Mouse (Mus musculus) MEL (cell line): ENCODE measurements around the gene Agrn. TPM values are rescaled to one million over a fixed set of nuclear protein-coding genes. Genes with fewer than 3 reads are reported as not detected.

Experiments
- DNase-seq: peaks from one replicate; pipeline ENCODE4 v3.0.0; 2011; ENCODE audit warnings: low read depth, low spot score
- H3K27ac ChIP-seq: 2 replicates; pipeline ENCODE4 v1.5.1; 2012; ENCODE audit warnings: low read depth, mild to moderate bottlenecking, control low read depth, low read length, moderate library complexity; ENCODE audit not compliant: control insufficient read depth
- H3K27me3 ChIP-seq, 2 experiments: fragments of 150-350 bp in 1 of 2; sonication (generic) in 1 of 2; 2 replicates each; pipeline ENCODE4 v1.6.1; 2012; ENCODE audit warnings: low read length in 2 of 2, mild to moderate bottlenecking in 2 of 2, improper control_type of control experiment in 1 of 2, moderate library complexity in 1 of 2; ENCODE audit not compliant: insufficient read depth in 2 of 2, control insufficient read depth in 1 of 2
- H3K36me3 ChIP-seq, 2 experiments: 2 replicates each; pipeline ENCODE4 v1.6.1; 2012 to 2014; ENCODE audit warnings: low read length in 2 of 2, improper control_type of control experiment in 1 of 2, inconsistent platforms in 1 of 2, mild to moderate bottlenecking in 1 of 2; ENCODE audit not compliant: insufficient read depth in 2 of 2, control insufficient read depth in 1 of 2
- H3K4me1 ChIP-seq, 2 experiments: fragments of 150-350 bp in 1 of 2; sonication (generic) in 1 of 2; 2 replicates each; pipeline ENCODE4 v1.6.1; 2012; ENCODE audit warnings: low read length in 2 of 2, improper control_type of control experiment in 1 of 2, mild to moderate bottlenecking in 1 of 2; ENCODE audit not compliant: insufficient read depth in 2 of 2, control insufficient read depth in 1 of 2
- H3K4me3 ChIP-seq, 2 experiments: fragments of 150-350 bp in 1 of 2; sonication (generic) in 1 of 2; 2 replicates each; pipeline ENCODE4 v1.5.1; 2012; ENCODE audit warnings: low read depth in 2 of 2, low read length in 2 of 2, mild to moderate bottlenecking in 2 of 2, moderate library complexity in 2 of 2, control low read depth in 1 of 2, improper control_type of control experiment in 1 of 2; ENCODE audit not compliant: control insufficient read depth in 1 of 2, insufficient read depth in 1 of 2
- H3K79me2 ChIP-seq: 2 replicates; pipeline ENCODE4 v1.6.1; 2012; ENCODE audit warnings: mild to moderate bottlenecking, low read length, moderate library complexity; ENCODE audit not compliant: control insufficient read depth, poor library complexity, insufficient read depth
- H3K9ac ChIP-seq: 2 replicates; pipeline ENCODE4 v1.6.1; 2012; ENCODE audit warnings: low read depth, mild to moderate bottlenecking, control low read depth, low read length, moderate library complexity; ENCODE audit not compliant: control insufficient read depth, poor library complexity, severe bottlenecking
- H3K9me3 ChIP-seq: fragments of 150-350 bp; sonication (generic); replicated peaks from 2 replicates; pipeline ENCODE4 v1.6.1; 2012; ENCODE audit warnings: mild to moderate bottlenecking, low read length, improper control_type of control experiment, moderate library complexity; ENCODE audit not compliant: insufficient read depth
- ELF1 ChIP-seq: IDR thresholded peaks from 2 replicates; pipeline ENCODE4 v1.6.1; 2014; ENCODE audit warnings: low read depth, mild to moderate bottlenecking, inconsistent platforms, low read length, improper control_type of control experiment, moderate library complexity
- EP300 ChIP-seq, 2 experiments: IDR thresholded peaks; 2 replicates each; pipeline ENCODE4 v1.6.1; 2011; ENCODE audit warnings: improper control_type of control experiment in 2 of 2, low read length in 2 of 2, low read depth in 1 of 2, mild to moderate bottlenecking in 1 of 2
- GABPA ChIP-seq: IDR thresholded peaks from 2 replicates; pipeline ENCODE4 v1.6.1; 2012; ENCODE audit warnings: low read depth, mild to moderate bottlenecking, inconsistent platforms, low read length, improper control_type of control experiment, moderate library complexity
- HCFC1 ChIP-seq: IDR thresholded peaks from 2 replicates; pipeline ENCODE4 v1.6.1; 2012; ENCODE audit warnings: low read depth, mild to moderate bottlenecking, inconsistent platforms, low read length, improper control_type of control experiment, moderate library complexity
- JUND ChIP-seq: IDR thresholded peaks from 2 replicates; pipeline ENCODE4 v1.6.1; 2011; ENCODE audit warnings: low read depth, mild to moderate bottlenecking, improper control_type of control experiment, low read length
- KAT2A ChIP-seq: conservative IDR thresholded peaks from 2 replicates; pipeline ENCODE4 v1.6.1; 2012; ENCODE audit warnings: low read depth, low read length, improper control_type of control experiment, inconsistent platforms
- MAFK ChIP-seq: IDR thresholded peaks from 2 replicates; pipeline ENCODE4 v1.6.1; 2011; ENCODE audit warnings: low read depth, mild to moderate bottlenecking, low read length, improper control_type of control experiment, borderline replicate concordance
- MXI1 ChIP-seq: IDR thresholded peaks from 2 replicates; pipeline ENCODE4 v1.6.1; 2011; ENCODE audit warnings: mild to moderate bottlenecking, low read depth, low read length, improper control_type of control experiment
- MYC ChIP-seq: IDR thresholded peaks from 2 replicates; pipeline ENCODE4 v1.6.1; 2011; ENCODE audit warnings: low read depth, mild to moderate bottlenecking, low read length, improper control_type of control experiment, moderate library complexity
- NRF1 ChIP-seq: IDR thresholded peaks from 2 replicates; pipeline ENCODE4 v1.6.1; 2014; ENCODE audit warnings: low read depth, mild to moderate bottlenecking, inconsistent platforms, low read length, improper control_type of control experiment, moderate library complexity; ENCODE audit not compliant: poor library complexity, insufficient read depth, severe bottlenecking
- POLR2A ChIP-seq, 2 experiments: IDR thresholded peaks; 2 replicates each; pipeline ENCODE4 v1.6.1; 2011 to 2012; ENCODE audit warnings: low read length in 2 of 2, mild to moderate bottlenecking in 2 of 2, control low read depth in 1 of 2, improper control_type of control experiment in 1 of 2, low read depth in 1 of 2, moderate library complexity in 1 of 2; ENCODE audit not compliant: control insufficient read depth in 1 of 2, insufficient read depth in 1 of 2, poor library complexity in 1 of 2
- RAD21 ChIP-seq: IDR thresholded peaks from 2 replicates; pipeline ENCODE4 v1.6.1; 2011; ENCODE audit warnings: mild to moderate bottlenecking, low read depth, low read length, improper control_type of control experiment
- SMC3 ChIP-seq: IDR thresholded peaks from 2 replicates; pipeline ENCODE4 v1.6.1; 2011; ENCODE audit warnings: low read depth, low read length, improper control_type of control experiment
- TAL1 ChIP-seq: IDR thresholded peaks from 2 replicates; pipeline ENCODE4 v1.6.1; 2012; ENCODE audit warnings: mild to moderate bottlenecking, inconsistent platforms, low read length, moderate library complexity, mixed read lengths
- TCF12 ChIP-seq: IDR thresholded peaks from 2 replicates; pipeline ENCODE4 v1.6.1; 2014; ENCODE audit warnings: low read depth, mild to moderate bottlenecking, inconsistent platforms, low read length, improper control_type of control experiment, moderate library complexity
- ZMIZ1 ChIP-seq: IDR thresholded peaks from 2 replicates; pipeline ENCODE4 v1.6.1; 2012; ENCODE audit warnings: low read depth, mild to moderate bottlenecking, inconsistent platforms, low read length, improper control_type of control experiment, moderate library complexity
- ZNF384 ChIP-seq: IDR thresholded peaks from 2 replicates; pipeline ENCODE4 v1.6.1; 2012; ENCODE audit warnings: low read depth, mild to moderate bottlenecking, inconsistent platforms, low read length, improper control_type of control experiment
- polyA plus RNA-seq, 2 experiments: library from polyadenylated mRNA; stranded (reverse) in 1 of 2; unstranded in 1 of 2; fragments of >175 nt in 1 of 2; fragments of >200 nt in 1 of 2; gene quantifications; 2 replicates each; pipeline versions ENCODE4 v1.2.1 to v1.2.4; 2012; ENCODE audit warnings: low replicate concordance in 2 of 2, low read depth in 1 of 2; ENCODE audit not compliant: insufficient read length in 2 of 2, insufficient read depth in 1 of 2, missing spikeins in 1 of 2
- total RNA-seq: library from RNA; depleted of rRNA; stranded (reverse); fragments of 300-350 nt; gene quantifications from 2 replicates; pipeline ENCODE4 v1.2.3, GENCODE M21; 2012

The Agrn gene
- total and polyA plus RNA-seq, 3 experiments: 19.3 to 43.0 TPM; not detected in 1

DNA sequence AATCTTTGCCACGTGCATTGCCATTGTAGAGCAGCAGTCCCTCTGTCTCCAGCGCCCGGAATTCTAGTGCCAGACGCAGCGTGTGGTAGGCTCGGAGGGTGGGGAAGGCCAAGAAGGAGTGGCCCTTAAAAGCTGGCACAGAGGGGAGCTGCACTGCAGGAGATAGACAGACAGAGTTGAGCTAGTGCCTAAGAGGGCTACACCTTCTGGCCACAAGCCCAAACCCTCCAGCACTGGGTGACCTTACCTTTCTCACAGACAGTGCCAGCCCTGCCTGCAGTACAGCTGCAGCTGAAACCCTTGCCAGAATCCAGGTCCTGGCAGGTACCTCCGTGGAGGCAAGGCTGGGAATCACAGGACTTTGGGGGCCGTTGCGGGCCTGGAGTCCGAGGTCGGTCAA lies 25.5 kb downstream of the Agrn start:
- Histone ChIP-seq H3K4me1 (no peaks in the 10 kb centered on the region), H3K27ac (no peak overlapping the region), H3K4me3 (no peak overlapping the region), H3K36me3 (peaks cover 0 to 1% of the 10 kb centered on the region in 2 experiments; a peak in 1 of 4 replicates), H3K9me3 (no peaks in the 10 kb centered on the region), H3K27me3 (no peaks in the 10 kb centered on the region), H3K79me2 (no peaks in the 10 kb centered on the region), H3K9ac (no peak overlapping the region)
- DNase-seq: no peak
- no peak for TF ChIP-seq MAFK
- TF ChIP-seq ZMIZ1: no peak
- TF ChIP-seq TCF12: no peak
- no peak for TF ChIP-seq ZNF384
- no peak for TF ChIP-seq MXI1
- no peak for TF ChIP-seq RAD21
- no peak for TF ChIP-seq POLR2A (IDR thresholded peaks at IDR 0.05; ENCODE audit: control insufficient read depth in 1 of 2, insufficient read depth in 1 of 2, low read depth in 1 of 2, low read length in 2 of 2, poor library complexity in 1 of 2)
- TF ChIP-seq GABPA: no peak
- TF ChIP-seq NRF1: no peak
- TF ChIP-seq JUND: no peak
- TF ChIP-seq EP300 (IDR thresholded peaks at IDR 0.05; ENCODE audit: low read depth in 1 of 2, low read length in 2 of 2): no peak
- no peak for TF ChIP-seq ELF1
- TF ChIP-seq MYC: no peak
- no peak for TF ChIP-seq KAT2A

DNA sequence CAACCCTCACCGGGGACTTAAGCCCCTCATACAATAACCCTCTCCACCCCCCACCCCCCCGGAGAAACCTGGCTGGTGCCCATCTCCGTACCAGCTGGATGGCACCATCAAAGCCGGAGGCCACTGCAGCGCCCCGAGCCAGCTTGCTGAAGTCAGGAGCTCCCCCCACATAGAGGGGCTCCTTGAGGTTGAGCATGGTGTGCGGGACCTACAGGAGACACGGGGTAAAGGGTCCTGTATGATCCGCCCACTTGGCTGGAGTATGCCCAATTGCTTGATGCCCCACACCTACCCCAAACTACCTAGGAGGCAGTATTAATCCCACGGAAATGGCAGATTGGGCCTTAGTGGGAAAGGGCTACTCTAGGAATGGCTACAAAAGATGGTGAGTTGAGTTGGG lies 28.2 kb downstream of the Agrn start:
- TF ChIP-seq TAL1 (no peak), SMC3 (no peak), HCFC1 (no peak)
- TF ChIP-seq, all 39 proteins: peak for 0
- no peak for DNase-seq
- H3K4me1 ChIP-seq: no peaks in the 10 kb centered on the region
- H3K36me3 ChIP-seq: no peaks in the 10 kb centered on the region; a peak in 1 of 4 replicates
- no peaks in the 10 kb centered on the region for H3K27me3 ChIP-seq
- H3K4me3 ChIP-seq: no peak overlapping the region
- no peaks in the 10 kb centered on the region for H3K79me2 ChIP-seq
- no peak overlapping the region for H3K27ac ChIP-seq
- H3K9ac ChIP-seq: no peak overlapping the region
- H3K9me3 ChIP-seq: no peaks in the 10 kb centered on the region
